Mouse (Mus musculus) forebrain, embryonic 16.5 days (tissue): ENCODE measurements around the gene Pim3. TPM values are rescaled to one million over a fixed set of nuclear protein-coding genes. Genes with fewer than 3 reads are reported as not detected.

Source experiments
- ATAC-seq: fragments of 200-750 bp; cut with Nextera tagmentation; 2 replicates; pipeline ENCODE4 v1.8.0; 2017; ENCODE audit warnings: mild to moderate bottlenecking, moderate library complexity
- H3K27ac ChIP-seq: fragments of 300-500 bp; sonication (generic); 2 replicates; pipeline ENCODE4 v1.5.1; 2014; ENCODE audit warnings: low read length, control low read depth
- H3K27me3 ChIP-seq: fragments of 300-500 bp; sonication (generic); replicated peaks from 2 replicates; pipeline ENCODE4 v1.6.1; 2014; ENCODE audit warnings: low read length; ENCODE audit not compliant: control insufficient read depth, insufficient read depth
- H3K36me3 ChIP-seq: fragments of 300-500 bp; sonication (generic); 2 replicates; pipeline ENCODE4 v1.6.1; 2014; ENCODE audit not compliant: control insufficient read depth, insufficient read depth
- H3K4me1 ChIP-seq: fragments of 300-500 bp; sonication (generic); replicated peaks from 2 replicates; pipeline ENCODE4 v1.6.1; 2014; ENCODE audit warnings: low read length; ENCODE audit not compliant: control insufficient read depth, insufficient read depth
- H3K4me2 ChIP-seq: fragments of 300-500 bp; sonication (generic); 2 replicates; pipeline ENCODE4 v1.6.1; 2014; ENCODE audit warnings: mild to moderate bottlenecking, low read length, control low read depth
- H3K4me3 ChIP-seq: fragments of 300-500 bp; sonication (generic); replicated peaks from 2 replicates; pipeline ENCODE4 v1.5.1; 2014; ENCODE audit warnings: mild to moderate bottlenecking, low read length, control low read depth
- H3K9ac ChIP-seq: fragments of 300-500 bp; sonication (generic); replicated peaks from 2 replicates; pipeline ENCODE4 v1.6.1; 2014; ENCODE audit warnings: low read depth, low read length, control low read depth
- H3K9me3 ChIP-seq: fragments of 300-500 bp; sonication (generic); 2 replicates; pipeline ENCODE4 v1.6.1; 2016; ENCODE audit warnings: low read length; ENCODE audit not compliant: control insufficient read depth
- WGBS: fragments of 180-500 bp; shearing (Covaris S2); extraction: QIAGEN DNeasy Blood & Tissue Kit; methylation state at CpG from one replicate; pipeline ENCODE4 v1.1.7; 2014; 5-methylcytosine and 5-hydroxymethylcytosine counted together
- polyA plus RNA-seq: library from polyadenylated mRNA; unstranded; fragments of >200 nt; fragmentation: Nextera tagmentation; extraction: Ambion mirVana; gene quantifications from 2 replicates; pipeline ENCODE4 v1.2.1, GENCODE M21; 2015

The Pim3 gene
- polyA plus RNA-seq, 1 experiment from 2014 or later, result 70.7 TPM

GRCm38 (mm10) chr15:88843486-88844097, 18.4 kb upstream of the Pim3 start:
- Histone ChIP-seq H3K36me3 (no peaks in the 10 kb centered on the region), H3K4me3 (no peak overlapping the region), H3K4me1 (peaks cover 9% of the 10 kb centered on the region), H3K9me3 (no peaks in the 10 kb centered on the region), H3K27ac (peak overlapping the region; percentile 25; the same call in 1 of the 2 replicates), H3K4me2 (no peak overlapping the region), H3K27me3 (no peaks in the 10 kb centered on the region), H3K9ac (no peak overlapping the region)
- ATAC-seq, result peak; percentile 54
- WGBS, result 37% methylated on average over 8 of the region's 8 CpGs

- H3K9me3 ChIP-seq, result no peaks in the 10 kb centered on the region
- H3K27me3 ChIP-seq, result no peaks in the 10 kb centered on the region
- H3K4me1 ChIP-seq, result no peaks in the 10 kb centered on the region; the same call in 1 of the 2 replicates
- ATAC-seq, result no peak
- 88% methylated on average over 7 of the region's 7 CpGs for WGBS
- H3K4me2 ChIP-seq, result no peak overlapping the region
- no peak overlapping the region for H3K4me3 ChIP-seq
- H3K36me3 ChIP-seq, result no peaks in the 10 kb centered on the region
- no peak overlapping the region for H3K9ac ChIP-seq
- no peak overlapping the region for H3K27ac ChIP-seq
These were observed 17.0 kb upstream of the Pim3 start for GRCm38 (mm10) chr15:88844966-88845365.

- no peaks in the 10 kb centered on the region for H3K27me3 ChIP-seq
- H3K9me3 ChIP-seq, result no peaks in the 10 kb centered on the region
- 100% methylated on average over 1 of the region's 1 CpGs for WGBS
- no peak for ATAC-seq
- no peak overlapping the region for H3K4me2 ChIP-seq
- no peaks in the 10 kb centered on the region for H3K36me3 ChIP-seq
- no peak overlapping the region for H3K9ac ChIP-seq
- H3K4me3 ChIP-seq, result no peak overlapping the region
- H3K4me1 ChIP-seq, result no peaks in the 10 kb centered on the region
- no peak overlapping the region for H3K27ac ChIP-seq
These were observed 13.3 kb upstream of the Pim3 start for GRCm38 (mm10) chr15:88848661-88849060.

GRCm38 (mm10) chr15:88849621-88850020, 12.4 kb upstream of the Pim3 start:
- ATAC-seq, result no peak
- Histone ChIP-seq H3K9me3 (no peaks in the 10 kb centered on the region), H3K36me3 (no peaks in the 10 kb centered on the region), H3K27ac (no peak overlapping the region), H3K4me2 (no peak overlapping the region), H3K27me3 (no peaks in the 10 kb centered on the region), H3K4me3 (no peak overlapping the region), H3K9ac (no peak overlapping the region), H3K4me1 (no peaks in the 10 kb centered on the region)
- 100% methylated on average over 2 of the region's 2 CpGs for WGBS

- ATAC-seq, result peak; percentile 45; the same call in 1 of the 2 replicates
- Histone ChIP-seq H3K27ac (no peak overlapping the region), H3K27me3 (no peaks in the 10 kb centered on the region), H3K4me3 (no peak overlapping the region), H3K36me3 (no peaks in the 10 kb centered on the region), H3K9ac (no peak overlapping the region), H3K4me1 (no peaks in the 10 kb centered on the region), H3K9me3 (no peaks in the 10 kb centered on the region), H3K4me2 (no peak overlapping the region)
- WGBS, result 50% methylated on average over 10 of the region's 10 CpGs
These were observed 11.7 kb upstream of the Pim3 start for GRCm38 (mm10) chr15:88850146-88850826.

- no peak for ATAC-seq
- Histone ChIP-seq H3K4me3 (no peak overlapping the region), H3K36me3 (no peaks in the 10 kb centered on the region), H3K4me1 (no peaks in the 10 kb centered on the region), H3K9me3 (no peaks in the 10 kb centered on the region), H3K27me3 (no peaks in the 10 kb centered on the region), H3K4me2 (no peak overlapping the region), H3K27ac (no peak overlapping the region), H3K9ac (no peak overlapping the region)
- WGBS, result 60% methylated on average over 3 of the region's 3 CpGs
These were observed 10.9 kb upstream of the Pim3 start for GRCm38 (mm10) chr15:88851076-88851475.

GRCm38 (mm10) chr15:88851507-88852149, 10.4 kb upstream of the Pim3 start:
- WGBS, result 78% methylated on average over 10 of the region's 10 CpGs
- Histone ChIP-seq H3K36me3 (no peaks in the 10 kb centered on the region), H3K4me3 (no peak overlapping the region), H3K9ac (no peak overlapping the region), H3K4me1 (no peaks in the 10 kb centered on the region), H3K4me2 (no peak overlapping the region), H3K27ac (no peak overlapping the region), H3K9me3 (no peaks in the 10 kb centered on the region), H3K27me3 (no peaks in the 10 kb centered on the region)
- no peak for ATAC-seq

GRCm38 (mm10) chr15:88853106-88853505, 8.9 kb upstream of the Pim3 start:
- Histone ChIP-seq H3K4me3 (no peak overlapping the region), H3K9me3 (no peaks in the 10 kb centered on the region), H3K27ac (no peak overlapping the region), H3K27me3 (no peaks in the 10 kb centered on the region), H3K4me2 (no peak overlapping the region), H3K4me1 (no peaks in the 10 kb centered on the region), H3K9ac (no peak overlapping the region), H3K36me3 (no peaks in the 10 kb centered on the region)
- no peak for ATAC-seq
- WGBS, result 87% methylated on average over 9 of the region's 9 CpGs

GRCm38 (mm10) chr15:88854119-88854968, 7.6 kb upstream of the Pim3 start:
- H3K9ac ChIP-seq, result no peak overlapping the region
- H3K27me3 ChIP-seq, result no peaks in the 10 kb centered on the region
- H3K27ac ChIP-seq, result no peak overlapping the region
- 0 out of 2 replicates have a peak, but pooled peaks have one; percentile 23 for ATAC-seq
- no peak overlapping the region for H3K4me3 ChIP-seq
- no peak overlapping the region for H3K4me2 ChIP-seq
- H3K9me3 ChIP-seq, result no peaks in the 10 kb centered on the region
- H3K4me1 ChIP-seq, result peaks cover 2% of the 10 kb centered on the region
- no peaks in the 10 kb centered on the region for H3K36me3 ChIP-seq
- WGBS, result 38% methylated on average over 6 of the region's 6 CpGs
